Mouse (Mus musculus) G1E (cell line): ENCODE data around the gene Il12rb1. TPM values are rescaled to one million over a fixed set of nuclear protein-coding genes. Genes with fewer than 3 reads are reported as not detected.

Experiments
- ATAC-seq: 2 replicates; pipeline ENCODE4 v1.8.0; 2016; ENCODE audit warnings: mild to moderate bottlenecking; ENCODE audit not compliant: insufficient number of reproducible peaks, poor library complexity, low FRiP score, severe bottlenecking; ENCODE audit errors: extremely low read depth
- DNase-seq: peaks from one replicate; pipeline ENCODE4 v3.0.0; 2012; ENCODE audit warnings: low spot score
- H3K27me3 ChIP-seq: 2 replicates; pipeline ENCODE4 v1.6.1; 2012; ENCODE audit warnings: mild to moderate bottlenecking, low read length, inconsistent platforms; ENCODE audit not compliant: insufficient read depth
- H3K36me3 ChIP-seq: replicated peaks from 2 replicates; pipeline ENCODE3; 2012; ENCODE audit warnings: mild to moderate bottlenecking, inconsistent platforms
- H3K4me1 ChIP-seq: 2 replicates; pipeline ENCODE4 v1.6.1; 2012; ENCODE audit warnings: low read depth, low read length, inconsistent platforms, mixed read lengths; ENCODE audit not compliant: insufficient read depth
- H3K4me3 ChIP-seq: 2 replicates; pipeline ENCODE4 v1.5.1; 2012; ENCODE audit warnings: low read depth, mild to moderate bottlenecking, inconsistent platforms, low read length, moderate library complexity, mixed read lengths
- H3K9me3 ChIP-seq: replicated peaks from 2 replicates; pipeline ENCODE4 v1.6.1; 2012; ENCODE audit warnings: inconsistent platforms
- CTCF ChIP-seq: IDR thresholded peaks from 2 replicates; pipeline ENCODE4 v1.5.1; 2012; ENCODE audit warnings: low read depth, low read length, inconsistent platforms, mixed read lengths
- GATA1 ChIP-seq: IDR thresholded peaks from 2 replicates; pipeline ENCODE4 v1.6.1; 2012; ENCODE audit warnings: borderline replicate concordance, low read length, inconsistent platforms, mixed read lengths
- GATA2 ChIP-seq: IDR thresholded peaks from 2 replicates; pipeline ENCODE4 v1.6.1; 2012; ENCODE audit warnings: low read depth, low read length, inconsistent platforms, borderline replicate concordance
- POLR2AphosphoS5 ChIP-seq: IDR thresholded peaks from 2 replicates; pipeline ENCODE4 v1.6.1; 2012; ENCODE audit warnings: low read depth, low read length, inconsistent platforms; ENCODE audit not compliant: insufficient replicate concordance
- TAL1 ChIP-seq: conservative IDR thresholded peaks from 2 replicates; pipeline ENCODE4 v1.6.1; 2012; ENCODE audit warnings: low read depth, low read length, inconsistent platforms, mixed read lengths
- polyA plus RNA-seq: library from polyadenylated mRNA; stranded (reverse); fragments of >175 nt; gene quantifications from 2 replicates; pipeline ENCODE4 v1.2.3, GENCODE M21; 2012
- total RNA-seq, 2 experiments: library from RNA; stranded (forward) in 1 of 2; stranded (reverse) in 1 of 2; fragments of 200-1000 nt in 1 of 2; fragments of >200 nt in 1 of 2; fragmentation: Nextera tagmentation in 1 of 2; gene quantifications; 2 replicates each; pipeline ENCODE4 v1.2.3; 2014 to 2017

Il12rb1 gene
- total and polyA plus RNA-seq, 3 experiments, result 1.9 to 5.6 (median 2.3) TPM

GRCm38 (mm10) chr8:70767503-70767902 is 40.7 kb upstream of the Il12rb1 start:
- Histone ChIP-seq H3K4me3 (no peak overlapping the region), H3K36me3 (peaks cover 82% of the 10 kb centered on the region), H3K4me1 (peaks cover 94% of the 10 kb centered on the region), H3K27me3 (no peaks in the 10 kb centered on the region; the same call in 1 of the 2 replicates), H3K9me3 (no peaks in the 10 kb centered on the region)
- TF ChIP-seq CTCF (no peak), GATA1 (no peak)
- no peak for ATAC-seq
- DNase-seq, result no peak

GRCm38 (mm10) chr8:70768231-70768776 is 39.9 kb upstream of the Il12rb1 start:
- Histone ChIP-seq H3K36me3 (peaks cover 82% of the 10 kb centered on the region), H3K27me3 (no peaks in the 10 kb centered on the region; the same call in 1 of the 2 replicates), H3K4me1 (peaks cover 94% of the 10 kb centered on the region), H3K9me3 (no peaks in the 10 kb centered on the region), H3K4me3 (peak overlapping the region; percentile 44; the same call in 1 of the 2 replicates)
- no peak for DNase-seq
- ATAC-seq, result no peak
- no peak for TF ChIP-seq GATA1
- no peak for TF ChIP-seq GATA2
- no peak for TF ChIP-seq CTCF
- no peak for TF ChIP-seq TAL1
- TF ChIP-seq POLR2AphosphoS5, result no peak

GRCm38 (mm10) chr8:70768956-70769355 is 39.3 kb upstream of the Il12rb1 start:
- TF ChIP-seq POLR2AphosphoS5, result no peak
- TF ChIP-seq GATA2, result no peak
- no peak for TF ChIP-seq GATA1
- no peak for TF ChIP-seq TAL1
- TF ChIP-seq CTCF, result no peak
- Histone ChIP-seq H3K27me3 (no peaks in the 10 kb centered on the region; the same call in 1 of the 2 replicates), H3K4me1 (peaks cover 94% of the 10 kb centered on the region), H3K9me3 (no peaks in the 10 kb centered on the region), H3K4me3 (peak overlapping the region; percentile 44; the same call in 1 of the 2 replicates), H3K36me3 (peaks cover 82% of the 10 kb centered on the region)
- no peak for DNase-seq
- ATAC-seq, result no peak

GRCm38 (mm10) chr8:70769359-70769758 is 38.9 kb upstream of the Il12rb1 start:
- Histone ChIP-seq H3K27me3 (no peaks in the 10 kb centered on the region; the same call in 1 of the 2 replicates), H3K4me1 (peaks cover 94% of the 10 kb centered on the region), H3K36me3 (peaks cover 82% of the 10 kb centered on the region), H3K9me3 (no peaks in the 10 kb centered on the region), H3K4me3 (no peak overlapping the region)
- ATAC-seq, result peak; percentile 72
- peak; percentile 77 for DNase-seq
- TF ChIP-seq CTCF, result peak; percentile 100
- TF ChIP-seq POLR2AphosphoS5, result no peak
- TF ChIP-seq TAL1, result no peak
- no peak for TF ChIP-seq GATA1
- no peak for TF ChIP-seq GATA2

GRCm38 (mm10) chr8:70769858-70770257 is 38.4 kb upstream of the Il12rb1 start:
- Histone ChIP-seq H3K36me3 (peaks cover 82% of the 10 kb centered on the region), H3K9me3 (no peaks in the 10 kb centered on the region), H3K4me3 (no peak overlapping the region), H3K27me3 (no peaks in the 10 kb centered on the region; the same call in 1 of the 2 replicates), H3K4me1 (peaks cover 94% of the 10 kb centered on the region)
- ATAC-seq (no peak), DNase-seq (no peak)
- TF ChIP-seq TAL1, result no peak
- TF ChIP-seq CTCF, result no peak
- no peak for TF ChIP-seq GATA2
- TF ChIP-seq GATA1, result no peak
- TF ChIP-seq POLR2AphosphoS5, result no peak

GRCm38 (mm10) chr8:70770748-70771147 is 37.5 kb upstream of the Il12rb1 start:
- DNase-seq, result no peak
- Histone ChIP-seq H3K36me3 (peaks cover 89% of the 10 kb centered on the region), H3K4me3 (no peak overlapping the region), H3K4me1 (peaks cover 94% of the 10 kb centered on the region), H3K27me3 (no peaks in the 10 kb centered on the region; the same call in 1 of the 2 replicates), H3K9me3 (no peaks in the 10 kb centered on the region)
- no peak for ATAC-seq
- TF ChIP-seq POLR2AphosphoS5 (no peak), CTCF (no peak), TAL1 (no peak), GATA2 (no peak), GATA1 (no peak)

- Histone ChIP-seq H3K27me3 (no peaks in the 10 kb centered on the region; the same call in 1 of the 2 replicates), H3K36me3 (peaks cover 90% of the 10 kb centered on the region), H3K4me1 (peaks cover 94% of the 10 kb centered on the region), H3K9me3 (no peaks in the 10 kb centered on the region), H3K4me3 (no peak overlapping the region)
- no peak for TF ChIP-seq TAL1
- no peak for TF ChIP-seq POLR2AphosphoS5
- TF ChIP-seq GATA1, result no peak
- no peak for TF ChIP-seq CTCF
- TF ChIP-seq GATA2, result no peak
- ATAC-seq (no peak), DNase-seq (no peak)
Observed at GRCm38 (mm10) chr8:70771217-70771616, 37.0 kb upstream of the Il12rb1 start.
